Mouse (Mus musculus) frontal cortex, postnatal 36 days (tissue): ENCODE data around the gene Abl1.

Experiments used
- DNase-seq, 2 experiments: peaks; one replicate each; pipeline ENCODE4 v3.0.0; 2022; ENCODE audit warnings: low spot score in 2 of 2

Gene Abl1

GRCm38 (mm10) chr2:31745741-31746243, 57.6 kb downstream of the Abl1 start:
- no peak for DNase-seq

- DNase-seq = no peak
Measured at GRCm38 (mm10) chr2:31746835-31747234, 58.7 kb downstream of the Abl1 start.

- no peak for DNase-seq
Measured at GRCm38 (mm10) chr2:31749046-31749709, 61.0 kb downstream of the Abl1 start.

GRCm38 (mm10) chr2:31750133-31750532, 62.0 kb downstream of the Abl1 start:
- no peak for DNase-seq

GRCm38 (mm10) chr2:31757472-31757871, 69.3 kb downstream of the Abl1 start:
- DNase-seq = no peak

GRCm38 (mm10) chr2:31758966-31759365, 70.8 kb downstream of the Abl1 start:
- no peak for DNase-seq

- no peak for DNase-seq
Measured at GRCm38 (mm10) chr2:31759751-31760460, 71.7 kb downstream of the Abl1 start.

GRCm38 (mm10) chr2:31760486-31760885, 72.3 kb downstream of the Abl1 start:
- no peak for DNase-seq

GRCm38 (mm10) chr2:31761115-31761531, 72.9 kb downstream of the Abl1 start:
- DNase-seq = no peak

- no peak for DNase-seq
Measured at GRCm38 (mm10) chr2:31761585-31761984, 73.4 kb downstream of the Abl1 start.

GRCm38 (mm10) chr2:31762155-31762554, 74.0 kb downstream of the Abl1 start:
- no peak for DNase-seq

- no peak for DNase-seq
Measured at GRCm38 (mm10) chr2:31762853-31763252, 74.7 kb downstream of the Abl1 start.

- no peak for DNase-seq
Measured at GRCm38 (mm10) chr2:31763271-31763670, 75.1 kb downstream of the Abl1 start.

- no peak for DNase-seq
Measured at GRCm38 (mm10) chr2:31767104-31767503, 78.9 kb downstream of the Abl1 start.

- no peak for DNase-seq
Measured at GRCm38 (mm10) chr2:31767815-31768214, 79.6 kb downstream of the Abl1 start.

GRCm38 (mm10) chr2:31769115-31769514, 80.9 kb downstream of the Abl1 start:
- no peak for DNase-seq

- no peak for DNase-seq
Measured at GRCm38 (mm10) chr2:31769631-31770111, 81.5 kb downstream of the Abl1 start.

- no peak for DNase-seq
Measured at GRCm38 (mm10) chr2:31770781-31771441, 82.7 kb downstream of the Abl1 start.

- no peak for DNase-seq
Measured at GRCm38 (mm10) chr2:31776479-31776878, 88.3 kb downstream of the Abl1 start.

- no peak for DNase-seq
Measured at GRCm38 (mm10) chr2:31779258-31779657, 91.1 kb downstream of the Abl1 start.

GRCm38 (mm10) chr2:31782958-31783602, 94.9 kb downstream of the Abl1 start:
- no peak for DNase-seq

GRCm38 (mm10) chr2:31785074-31785473, 96.9 kb downstream of the Abl1 start:
- DNase-seq = peak; percentile 77 to 91
